Mouse (Mus musculus) liver, embryonic 14.5 days (tissue): ENCODE measurements around the gene Rragc.

Experiments
- CTCF ChIP-seq: IDR thresholded peaks from 2 replicates; pipeline ENCODE4 v1.5.1; 2016; ENCODE audit warnings: antibody characterized with exemption, low read depth, control low read depth
- EP300 ChIP-seq: IDR thresholded peaks from 2 replicates; pipeline ENCODE4 v1.6.1; 2016; ENCODE audit warnings: antibody characterized with exemption, low read depth

- TF ChIP-seq EP300 (no peak), CTCF (no peak)
Measured at GRCm38 (mm10) chr4:123927961-123928360, 10.7 kb downstream of the Rragc start.
